Mouse (Mus musculus) adrenal gland, postnatal 10 days (tissue): ENCODE results near the gene Slf1. TPM values are rescaled to one million over a fixed set of nuclear protein-coding genes. Genes with fewer than 3 reads are reported as not detected.

Source experiments
- total RNA-seq, 2 experiments: library from RNA; stranded (reverse); gene quantifications; 2 replicates each; pipeline ENCODE4 v1.2.3; 2021

The Slf1 gene
- total RNA-seq, 2 experiments from 2014 or later, result 12.2 to 17.6 TPM

Other genes starting within 250 kb of the Slf1 start
- 1 to 10 TPM; 7.5 to 9.8 TPM for gene 2210408I21Rik, start 67 bp upstream of the Slf1 start, total RNA-seq